Mouse (Mus musculus) adrenal gland, postnatal 0 days (tissue): ENCODE results near the gene 1110017D15Rik. TPM values are rescaled to one million over a fixed set of nuclear protein-coding genes. Genes with fewer than 3 reads are reported as not detected.

Source experiments
- polyA plus RNA-seq: library from polyadenylated mRNA; unstranded; fragments of >200 nt; fragmentation: Nextera tagmentation; extraction: Ambion mirVana; gene quantifications from 2 replicates; pipeline ENCODE4 v1.2.1, GENCODE M21; 2015

Gene 1110017D15Rik
- 0.41 and 1.2 TPM in 2 replicates for polyA plus RNA-seq

DNA sequence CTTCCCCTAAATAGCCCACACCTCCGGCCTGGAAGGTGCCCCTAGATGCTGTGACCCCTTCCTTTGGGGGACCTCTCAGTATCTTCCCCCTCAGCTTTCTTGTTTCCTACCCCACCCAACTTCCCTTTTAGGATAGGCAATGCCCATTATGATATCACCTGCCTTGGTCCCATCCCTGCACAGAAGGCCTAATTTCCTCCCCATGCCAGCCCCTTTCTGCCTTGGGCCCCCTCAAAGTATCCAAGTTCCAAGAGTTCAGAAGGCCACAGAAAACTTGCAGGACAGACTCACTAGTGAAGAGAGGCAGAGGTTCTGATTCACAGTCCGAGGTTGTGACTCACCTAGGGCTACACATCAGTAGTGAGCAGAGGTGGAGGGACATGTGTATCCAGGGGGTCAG is at the start of gene 1110017D15Rik:
TSS of gene 1110017D15Rik (minus strand) at position 101 of the 400 bp plus-strand sequence.

DNA sequence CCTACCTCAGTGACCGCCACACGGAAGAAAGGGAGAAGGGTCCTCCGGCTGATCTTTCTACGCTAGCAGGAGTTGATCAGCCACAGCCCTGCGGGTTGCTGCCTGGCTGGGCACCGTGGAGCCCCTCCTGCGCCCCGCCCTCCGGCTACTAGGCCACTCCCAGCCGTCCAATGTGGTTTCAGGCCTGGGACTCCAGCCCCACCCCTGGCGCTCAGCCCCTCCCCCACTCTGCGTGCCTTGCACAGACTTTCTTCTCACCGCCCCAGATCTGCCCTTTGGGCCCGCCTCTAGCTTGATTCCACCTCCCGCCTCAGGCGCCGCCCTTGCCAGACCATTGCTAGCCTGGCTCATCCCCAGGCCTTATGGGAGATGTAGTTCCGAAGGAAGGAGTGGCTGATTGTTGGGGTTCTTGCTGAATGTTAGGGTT is 14.1 kb downstream of the 1110017D15Rik start, which contains the start of gene AI464131:
TSS of gene AI464131 (minus strand) at position 91 of the 427 bp plus-strand sequence.

DNA sequence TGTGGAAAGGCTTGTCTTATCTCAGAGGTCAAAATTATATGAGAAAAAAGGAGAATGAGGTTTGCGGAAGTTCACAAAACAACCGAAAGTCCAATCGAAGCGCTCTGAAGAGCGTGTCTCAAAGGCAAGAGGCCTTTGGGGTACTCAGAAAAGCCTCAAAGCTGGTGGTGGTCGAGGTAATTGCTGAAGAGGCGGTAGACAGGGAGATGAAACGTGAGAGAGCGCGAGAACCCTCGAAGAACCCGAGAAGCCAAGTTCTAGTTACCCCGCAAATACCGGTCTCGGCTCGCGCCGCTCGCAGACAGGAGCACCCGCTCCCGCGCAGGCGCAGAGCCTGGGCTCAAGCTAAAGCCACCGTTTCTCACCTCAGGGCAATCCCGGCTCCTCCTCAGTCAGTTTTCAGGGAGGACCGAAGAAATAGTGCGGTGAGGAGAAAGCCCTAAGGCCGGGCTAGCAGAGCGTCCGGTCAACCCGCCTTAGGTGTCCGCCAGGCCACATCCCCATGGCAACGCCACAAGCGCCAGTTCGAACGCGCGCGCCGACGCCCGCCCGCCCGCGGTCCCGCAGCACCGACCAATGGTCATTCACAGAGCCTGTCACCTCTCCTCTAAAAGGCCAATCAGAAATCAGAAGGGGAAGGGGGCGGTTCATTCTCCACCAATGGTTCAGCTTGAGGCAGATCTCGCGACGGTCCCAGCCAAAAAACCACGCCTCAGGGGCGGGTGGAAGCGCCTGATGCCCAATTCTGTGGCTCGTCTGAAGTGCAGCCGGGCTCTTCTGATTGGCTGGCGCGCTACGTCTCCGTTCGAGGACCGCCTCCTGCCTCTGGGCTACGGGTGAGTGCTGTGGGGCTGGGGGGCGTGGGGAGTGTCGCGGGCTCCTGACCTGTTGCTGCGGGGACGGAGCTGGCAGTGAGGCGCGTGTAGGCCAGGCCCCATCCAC is 52.5 kb downstream of the 1110017D15Rik start, which contains the start of the genes Kif24 and Nudt2:
TSS of gene Kif24 (minus strand) at position 543 of the 942 bp plus-strand sequence.
TSS of gene Nudt2 (plus strand) at position 807 of the 942 bp plus-strand sequence.

Other genes starting within 250 kb of the 1110017D15Rik start
- gene Ubap2, start 242.2 kb downstream of the 1110017D15Rik start, polyA plus RNA-seq, result 22.9 and 26.0 TPM in 2 replicates
- 33.2 and 47.8 TPM in 2 replicates for gene Dcaf12, start 202.4 kb downstream of the 1110017D15Rik start, polyA plus RNA-seq
- gene Ubap1, start 168.3 kb downstream of the 1110017D15Rik start, polyA plus RNA-seq, result 37.6 and 52.5 TPM in 2 replicates
- 1.8 TPM in 2 replicates for gene Kif24, start 52.4 kb downstream of the 1110017D15Rik start, polyA plus RNA-seq
- gene Nudt2, start 52.2 kb downstream of the 1110017D15Rik start, polyA plus RNA-seq, result 74.3 and 75.2 TPM in 2 replicates
- 4.2 and 6.0 TPM in 2 replicates for gene AI464131, start 14.3 kb downstream of the 1110017D15Rik start, polyA plus RNA-seq
- 3.8 and 6.3 TPM in 2 replicates for gene Fam219a, start 52.2 kb upstream of the 1110017D15Rik start, polyA plus RNA-seq
- 0.76 and 1.5 TPM in 2 replicates for gene Dnaic1, start 52.4 kb upstream of the 1110017D15Rik start, polyA plus RNA-seq
- 14.2 and 24.3 TPM in 2 replicates for gene Enho, start 123.0 kb upstream of the 1110017D15Rik start, polyA plus RNA-seq
- gene Cntfr, start 179.8 kb upstream of the 1110017D15Rik start, polyA plus RNA-seq, result 10.2 and 20.2 TPM in 2 replicates
- 170 and 228 TPM in 2 replicates for gene Il11ra1, start 182.7 kb upstream of the 1110017D15Rik start, polyA plus RNA-seq
- 43.9 and 57.0 TPM in 2 replicates for gene Rpp25l, start 196.2 kb upstream of the 1110017D15Rik start, polyA plus RNA-seq
- 192 and 202 TPM in 2 replicates for gene Dctn3, start 205.8 kb upstream of the 1110017D15Rik start, polyA plus RNA-seq
- 0.07 TPM in 1 of 2 replicates, not detected in the other for gene Arid3c, start 213.8 kb upstream of the 1110017D15Rik start, polyA plus RNA-seq
- 37.9 and 56.4 TPM in 2 replicates for gene Galt, start 237.9 kb upstream of the 1110017D15Rik start, polyA plus RNA-seq
- 50.5 and 75.3 TPM in 2 replicates for gene Sigmar1, start 238.8 kb upstream of the 1110017D15Rik start, polyA plus RNA-seq